Mouse (Mus musculus) fat pad, adult 2 months (tissue): Measurements from ENCODE around the gene Slamf6.
"Not testable (repeated sequence)": the region's sequence is repeated elsewhere in the genome, so short reads cannot be mapped to it uniquely, and the experiment has no call there.

Experiments used
- DNase-seq: peaks from one replicate; pipeline ENCODE4 v3.0.0-alpha.2; 2011; ENCODE audit warnings: low read depth, low spot score; ENCODE audit errors: extremely low read depth

Gene Slamf6

GRCm38 (mm10) chr1:171955071-171955470 is 37.8 kb downstream of the Slamf6 start:
- no peak for DNase-seq

DNA sequence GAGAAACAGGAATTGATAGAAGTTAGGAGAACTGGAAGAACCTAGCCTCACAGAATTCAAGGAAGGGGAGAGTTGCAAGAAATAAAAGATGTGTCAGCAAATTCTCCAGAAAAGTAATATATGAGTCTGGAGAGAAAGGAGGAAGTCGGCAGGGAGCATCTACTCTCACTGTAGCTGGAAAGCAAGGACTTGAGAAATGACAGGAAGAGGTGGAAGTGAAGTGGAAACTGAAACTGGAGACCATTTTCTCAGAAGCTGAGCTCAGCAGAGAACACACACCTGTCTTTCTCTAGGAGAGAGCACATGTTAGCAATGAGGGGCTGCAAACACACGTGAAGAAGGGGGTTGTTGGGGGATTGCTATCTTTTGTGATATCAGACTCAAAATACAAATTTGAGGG is 40.1 kb downstream of the Slamf6 start:
- no peak for DNase-seq

DNA sequence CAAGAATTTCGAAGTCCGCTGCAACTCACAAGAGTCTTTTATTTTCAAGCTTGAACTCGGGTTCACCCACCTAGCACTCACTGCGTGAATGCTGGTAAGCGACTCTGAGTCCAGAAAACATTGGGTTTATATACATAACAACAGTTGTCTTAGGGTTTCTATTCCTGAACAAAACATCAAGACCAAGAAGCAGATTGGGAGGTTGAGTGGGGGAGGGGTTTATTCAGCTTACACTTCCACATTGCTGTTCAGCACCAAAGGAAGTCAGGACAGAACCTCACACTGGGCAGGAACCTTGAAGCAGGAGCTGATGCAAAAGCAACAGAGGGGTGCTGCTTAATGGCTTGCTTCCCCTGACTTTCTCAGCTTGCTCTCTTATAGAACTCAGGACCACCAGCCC is 43.4 kb downstream of the Slamf6 start:
- no peak for DNase-seq

DNA sequence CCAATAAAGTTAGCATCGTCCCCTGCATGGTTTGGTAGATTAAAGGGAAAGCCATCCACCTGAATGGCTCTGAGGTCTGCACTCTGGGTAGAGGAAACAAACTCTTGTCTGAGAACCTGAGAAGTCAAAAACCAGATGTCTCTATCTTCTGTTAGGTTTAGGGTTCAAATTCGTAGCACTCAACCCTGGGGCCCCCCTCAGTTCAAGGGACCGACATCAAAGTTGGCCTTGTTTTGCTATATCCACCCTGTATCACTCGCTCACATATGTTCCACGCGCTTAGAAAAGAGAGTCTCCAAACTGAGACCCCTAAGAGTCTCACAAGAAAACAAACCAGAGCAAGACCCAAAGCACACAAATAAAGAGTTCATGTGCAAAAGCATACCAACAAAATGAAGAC is 44.4 kb downstream of the Slamf6 start:
- DNase-seq = no peak

GRCm38 (mm10) chr1:171963613-171964012 is 46.3 kb downstream of the Slamf6 start:
- no peak for DNase-seq

GRCm38 (mm10) chr1:171966054-171966790 is 48.9 kb downstream of the Slamf6 start:
- no peak for DNase-seq

DNA sequence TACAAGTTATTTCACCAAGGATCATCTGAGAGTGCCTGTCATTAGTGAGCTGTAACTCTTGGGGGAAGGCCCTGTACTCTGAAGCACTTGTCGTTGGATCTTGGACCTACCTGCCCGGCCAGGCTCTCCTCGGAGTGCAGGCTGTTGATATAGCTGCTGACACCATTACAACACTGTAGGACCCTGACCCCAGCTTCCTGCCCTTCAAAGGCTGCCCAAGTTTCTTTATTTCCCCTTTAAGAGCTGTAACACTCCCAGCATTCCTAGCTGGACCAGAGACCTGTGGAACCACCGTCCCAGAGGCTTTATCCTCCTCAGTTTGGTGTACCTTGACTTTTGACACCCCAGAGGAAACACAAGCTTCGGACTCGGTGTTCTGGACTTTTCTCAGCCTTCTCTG is 51.9 kb downstream of the Slamf6 start:
- DNase-seq = no peak

DNA sequence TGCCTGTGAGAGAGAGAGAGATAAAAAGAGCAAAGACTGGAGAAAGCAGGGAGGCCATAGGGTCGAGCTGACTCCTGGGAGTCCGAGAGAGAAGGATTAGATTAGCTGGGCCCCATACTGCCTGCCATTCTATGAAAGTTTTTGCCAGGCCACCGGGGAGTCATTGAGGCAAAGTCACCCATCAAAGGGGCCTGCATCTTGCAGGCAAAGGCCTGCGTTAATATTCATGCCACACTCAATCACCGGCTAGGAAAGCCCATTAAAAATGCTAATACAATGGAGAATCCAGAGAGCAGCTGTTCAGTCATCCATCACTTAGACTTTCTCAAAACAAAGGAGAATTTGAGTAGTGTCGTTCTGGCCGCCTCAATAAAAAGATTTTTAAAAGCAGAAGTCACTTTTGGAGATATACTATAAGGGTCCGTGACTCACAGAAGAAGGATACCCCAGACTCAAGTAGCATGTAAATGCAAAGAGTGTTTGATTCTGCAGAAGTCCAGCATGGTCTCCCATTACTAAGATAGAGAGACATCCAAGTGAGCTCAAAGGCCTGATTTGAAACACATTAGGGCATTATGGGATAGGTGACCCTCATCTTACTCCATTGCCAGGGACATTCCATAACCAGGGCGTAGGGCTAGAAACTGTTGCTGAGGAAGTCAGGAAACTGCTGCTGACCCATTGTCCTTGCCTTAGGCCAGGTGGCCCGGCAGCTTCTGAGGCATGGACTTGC is 53.7 kb downstream of the Slamf6 start:
- no peak for DNase-seq

DNA sequence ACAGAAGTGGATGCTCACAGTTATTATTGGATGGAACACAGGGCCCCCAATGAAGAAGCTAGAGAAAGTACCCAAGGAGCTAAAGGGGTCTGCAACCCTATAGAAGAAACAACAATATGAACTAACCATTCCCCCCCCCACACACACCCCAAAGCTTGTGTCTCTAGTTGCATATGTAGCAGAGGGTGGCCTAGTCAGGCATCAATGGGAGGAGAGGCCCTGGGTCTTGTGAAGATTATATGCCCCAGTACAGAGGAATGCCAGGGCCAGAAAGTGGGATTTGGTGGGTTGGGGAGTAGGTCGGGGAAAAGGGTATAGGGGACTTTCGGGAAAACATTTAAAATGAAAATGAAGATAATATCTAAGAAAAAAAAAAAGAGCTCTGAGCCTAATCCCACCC is 57.0 kb downstream of the Slamf6 start:
- DNase-seq = not testable (repeated sequence)

GRCm38 (mm10) chr1:171975377-171975776 is 58.1 kb downstream of the Slamf6 start:
- no peak for DNase-seq

GRCm38 (mm10) chr1:171975831-171976230 is 58.5 kb downstream of the Slamf6 start:
- no peak for DNase-seq

GRCm38 (mm10) chr1:171976826-171977539 is 59.7 kb downstream of the Slamf6 start:
- no peak for DNase-seq

GRCm38 (mm10) chr1:171977891-171978290 is 60.6 kb downstream of the Slamf6 start:
- DNase-seq = no peak

GRCm38 (mm10) chr1:171979969-171980730 is 62.8 kb downstream of the Slamf6 start:
- no peak for DNase-seq

DNA sequence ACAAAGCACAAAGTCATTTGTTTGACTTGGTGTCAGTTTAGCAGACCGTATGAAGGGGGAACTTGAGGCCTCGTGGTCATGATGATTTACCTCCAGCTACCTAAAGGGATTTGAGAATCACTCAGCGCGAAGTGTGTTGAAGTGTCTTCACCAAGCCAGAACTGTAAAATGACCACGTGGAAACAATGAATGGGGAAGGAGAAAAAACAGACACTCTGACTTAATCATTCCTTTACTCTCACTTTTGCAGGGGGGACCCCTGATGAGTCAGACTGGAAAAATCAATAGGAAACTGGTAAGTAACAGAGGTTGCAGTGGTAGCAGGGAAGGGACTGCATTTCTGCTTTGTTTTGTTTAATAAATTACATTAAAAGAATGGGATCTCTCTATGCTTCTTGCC is 64.9 kb downstream of the Slamf6 start:
- DNase-seq = no peak

GRCm38 (mm10) chr1:171982740-171983139 is 65.4 kb downstream of the Slamf6 start:
- DNase-seq = no peak

DNA sequence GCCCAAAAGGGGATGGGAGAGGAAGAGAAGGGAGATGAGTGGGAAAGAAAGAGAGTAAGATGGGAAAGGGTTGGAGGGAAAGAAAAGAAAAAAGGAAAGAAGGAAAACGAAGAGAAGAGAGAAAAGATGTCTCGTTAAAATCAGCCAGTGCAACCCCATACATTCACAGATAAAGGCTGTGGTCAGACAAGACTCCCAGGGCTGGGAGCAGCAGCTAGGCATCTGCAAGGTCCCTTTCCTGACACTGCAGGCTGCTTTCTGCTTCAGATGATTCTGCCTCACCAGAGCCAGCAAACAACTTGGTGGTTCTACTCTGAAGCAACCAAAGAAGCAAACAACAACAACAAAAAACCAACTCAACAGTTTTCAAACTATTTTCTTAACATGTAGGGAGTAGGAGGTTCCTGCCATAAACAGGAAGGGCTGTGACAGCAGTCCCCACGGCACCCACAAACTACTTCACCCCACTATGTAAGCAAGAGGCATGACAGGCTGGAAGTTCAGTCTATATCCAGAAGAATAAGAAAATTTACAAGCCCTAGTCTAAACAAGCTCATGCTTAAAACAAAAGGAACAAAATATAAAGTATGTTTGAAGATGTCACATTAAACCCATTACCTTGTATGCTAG is 66.2 kb downstream of the Slamf6 start:
- no peak for DNase-seq

GRCm38 (mm10) chr1:171984121-171984520 is 66.8 kb downstream of the Slamf6 start:
- no peak for DNase-seq

GRCm38 (mm10) chr1:171991883-171992282 is 74.6 kb downstream of the Slamf6 start:
- DNase-seq = no peak

DNA sequence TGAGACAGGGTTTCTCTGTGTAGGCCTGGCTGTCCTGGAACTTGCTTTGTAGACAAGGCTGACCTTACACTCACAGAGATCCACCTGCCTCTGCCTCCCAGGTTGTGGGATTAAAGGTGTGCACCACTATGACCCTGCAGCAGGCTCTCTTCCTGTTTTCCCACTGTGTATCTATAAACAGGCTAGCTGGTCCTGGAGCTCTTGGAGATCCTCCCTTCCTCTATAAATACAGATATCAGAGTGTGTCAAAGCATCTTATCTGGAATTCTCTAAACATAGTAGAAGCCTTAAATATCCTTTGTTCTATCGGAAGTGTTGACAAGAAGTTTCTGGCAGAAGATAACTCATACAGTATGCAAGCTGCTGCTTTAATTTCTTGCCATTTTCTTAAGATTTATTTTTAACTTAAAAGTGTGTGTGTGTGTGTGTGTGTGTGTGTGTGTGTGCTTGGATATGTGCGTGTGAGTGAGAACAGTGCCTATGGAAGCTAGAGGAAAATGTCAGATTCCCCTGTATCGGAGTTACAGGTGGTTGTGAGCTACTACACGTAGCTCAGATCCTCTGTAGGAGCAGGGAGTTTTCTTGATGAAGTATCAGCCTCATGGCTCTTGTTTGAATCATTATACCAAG is 75.7 kb downstream of the Slamf6 start:
- no peak for DNase-seq
